Mouse (Mus musculus) brain, embryonic 14.5 days (tissue): ENCODE results near the gene Fndc9.

Experiments used
- CTCF ChIP-seq: fragments of 200-500 bp; IDR thresholded peaks from 2 replicates; pipeline ENCODE4 v1.5.1; 2012; ENCODE audit warnings: inconsistent platforms, mild to moderate bottlenecking, moderate library complexity, borderline replicate concordance; ENCODE audit not compliant: insufficient read depth, insufficient read length; ENCODE audit errors: extremely low read depth
- POLR2A ChIP-seq: fragments of 200-500 bp; IDR thresholded peaks from 2 replicates; pipeline ENCODE4 v1.6.1; 2012; ENCODE audit warnings: mild to moderate bottlenecking, inconsistent platforms, borderline replicate concordance; ENCODE audit not compliant: poor library complexity, insufficient read depth, insufficient read length, severe bottlenecking; ENCODE audit errors: extremely low read depth

GRCm38 (mm10) chr11:46269391-46269790 lies 34.1 kb downstream of the Fndc9 start:
- TF ChIP-seq CTCF, result no peak
- TF ChIP-seq POLR2A, result no peak
